In the genomic region with DNA sequence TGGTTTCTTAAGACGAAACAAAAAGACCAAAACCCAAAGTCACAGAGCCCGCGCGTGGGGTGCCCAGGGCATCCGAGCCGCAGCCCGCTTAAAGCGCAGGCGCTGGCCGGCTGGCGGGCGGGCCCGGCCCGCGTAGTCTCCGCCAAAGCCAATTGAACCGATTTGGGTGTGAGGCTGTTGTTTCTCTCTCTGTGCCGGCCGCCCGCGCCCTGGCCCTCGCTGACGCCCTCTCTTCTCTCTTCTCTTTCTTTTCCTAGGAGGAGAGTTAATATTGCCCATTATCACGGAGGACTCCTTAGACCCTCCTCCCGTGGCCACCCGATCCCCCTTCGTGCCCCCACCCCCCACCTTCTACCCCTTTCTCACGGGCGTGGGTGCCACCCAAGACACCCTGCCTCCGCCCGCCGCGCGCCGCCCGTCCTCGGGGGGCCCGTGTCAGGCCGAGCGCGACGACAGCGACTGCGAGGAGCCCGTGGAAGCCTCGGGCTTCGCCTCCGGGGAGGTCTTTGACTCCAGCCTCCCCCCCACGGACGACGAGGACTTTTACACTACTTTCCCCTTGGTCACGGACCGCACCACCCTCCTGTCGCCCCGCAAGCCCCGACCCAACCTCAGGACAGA, we compare ENCODE assay signal across 7 mouse cellular contexts. TPM values are rescaled to one million over a fixed set of nuclear protein-coding genes. Genes with fewer than 3 reads are reported as not detected.
DNase-seq lines count a peak whose midpoint lies in the region; ATAC-seq and TF ChIP-seq lines count a peak whose summit lies in the region.

No protein-coding gene starts in this region.

- peak overlapping the region; percentile 15; the same call in 1 of the 2 replicates for H3K4me3 ChIP-seq in embryonic fibroblast, embryonic 13.5 days (ENCODE audit: insufficient read depth, low read length)
- peak overlapping the region; percentile 39 for H3K4me3 ChIP-seq in hindbrain, embryonic 13.5 days
- peak overlapping the region; percentile 31 for H3K4me3 ChIP-seq in liver, embryonic 15.5 days (replicated peaks)

- no peaks in the 10 kb centered on the region for H3K9me3 ChIP-seq in hindbrain, embryonic 13.5 days
- no peaks in the 10 kb centered on the region for H3K9me3 ChIP-seq in liver, embryonic 15.5 days (replicated peaks)

- peak overlapping the region; percentile 64 for H3K4me2 ChIP-seq in hindbrain, embryonic 13.5 days
- peak overlapping the region; percentile 55 for H3K4me2 ChIP-seq in liver, embryonic 15.5 days

- no peak for TF ChIP-seq POLR2A in embryonic fibroblast, embryonic 13.5 days (IDR thresholded peaks at IDR 0.05; ENCODE audit: low read depth, low read length)

- H3K9ac ChIP-seq in hindbrain, embryonic 13.5 days: peak overlapping the region; percentile 76
- H3K9ac ChIP-seq in liver, embryonic 15.5 days: no peak overlapping the region

- H3K4me1 ChIP-seq in embryonic fibroblast, embryonic 13.5 days (ENCODE audit: control insufficient read depth, insufficient read depth, low read length): no peaks in the 10 kb centered on the region
- H3K4me1 ChIP-seq in hindbrain, embryonic 13.5 days (replicated peaks): peaks cover 68% of the 10 kb centered on the region
- peaks cover 10% of the 10 kb centered on the region for H3K4me1 ChIP-seq in liver, embryonic 15.5 days (replicated peaks)

- TF ChIP-seq CTCF in embryonic fibroblast, embryonic 13.5 days (IDR thresholded peaks at IDR 0.05; ENCODE audit: borderline replicate concordance, insufficient read depth, low read length): no peak

- peak; percentile 34 for DNase-seq in urinary bladder, postnatal 14 days (ENCODE audit: low spot score)
- DNase-seq in urinary bladder, postnatal 4 days (ENCODE audit: low spot score in 2 of 2): no peak
- DNase-seq in retina, embryonic 14.5 days (ENCODE audit: low spot score): peak; percentile 60

- ATAC-seq in hindbrain, embryonic 13.5 days (ENCODE audit: low FRiP score): 0 out of 2 replicates have a peak, but pooled peaks have one; percentile 7
- ATAC-seq in liver, embryonic 15.5 days (ENCODE audit: insufficient read depth): no peak
- ATAC-seq in granulocyte monocyte progenitor cell, adult 5-6 weeks (replicated peaks; ENCODE audit: poor library complexity, severe bottlenecking): no peak

- H3K27me3 ChIP-seq in hindbrain, embryonic 13.5 days: no peaks in the 10 kb centered on the region
- H3K27me3 ChIP-seq in liver, embryonic 15.5 days: peaks cover 76% of the 10 kb centered on the region

- 1% methylated on average over 55 of the region's 56 CpGs for WGBS in hindbrain, embryonic 13.5 days
- 2% methylated on average over 56 of the region's 56 CpGs for WGBS in liver, embryonic 15.5 days (ENCODE audit: insufficient replicate concordance)

- no peak overlapping the region for H3K27ac ChIP-seq in embryonic fibroblast, embryonic 13.5 days (ENCODE audit: insufficient read depth, low read length)
- H3K27ac ChIP-seq in hindbrain, embryonic 13.5 days: peak overlapping the region; percentile 88
- H3K27ac ChIP-seq in liver, embryonic 15.5 days (replicated peaks): no peak overlapping the region

- H3K36me3 ChIP-seq in hindbrain, embryonic 13.5 days: peaks cover 23% of the 10 kb centered on the region
- no peaks in the 10 kb centered on the region for H3K36me3 ChIP-seq in liver, embryonic 15.5 days (replicated peaks)

RNA-seq across cellular contexts. Expression of a gene that starts 11.7 kb away (rescaled TPM):
- polyA plus RNA-seq in embryonic fibroblast, embryonic 13.5 days (2011; ENCODE audit: insufficient read length, low read depth, missing spikeins): not detected in 2 replicates
- 0.10 and 0.23 TPM in 2 replicates for polyA plus RNA-seq in hindbrain, embryonic 13.5 days (2015; fragmentation: Nextera tagmentation; extraction: Ambion mirVana)
- polyA plus RNA-seq in liver, embryonic 15.5 days (2015; fragmentation: Nextera tagmentation; extraction: Ambion mirVana): not detected in 2 replicates
- total RNA-seq in granulocyte monocyte progenitor cell, adult 5-6 weeks (2014; fragmentation: Nextera tagmentation): not detected in 2 replicates
- not detected in 2 replicates for total RNA-seq in granulocyte monocyte progenitor cell, adult 5-6 weeks (2017)

Comparison
In these comparisons a context has a peak if more than half of its experiments do, and no peak if none do; other contexts are left out.
1. DNase-seq: peak in urinary bladder, postnatal 14 days (single experiment) and retina, embryonic 14.5 days (single experiment); none in urinary bladder, postnatal 4 days (0 of 2).
2. Peak in every context shown above with its lines, with median percentiles within 50 percentile points of each other: H3K4me3 ChIP-seq.